Mouse (Mus musculus) midbrain, embryonic 14.5 days (tissue): ENCODE results near the gene Gm8994. TPM values are rescaled to one million over a fixed set of nuclear protein-coding genes. Genes with fewer than 3 reads are reported as not detected.

ENCODE experiments used
- polyA plus RNA-seq: library from polyadenylated mRNA; unstranded; fragments of >200 nt; fragmentation: Nextera tagmentation; extraction: Ambion mirVana; gene quantifications from 2 replicates; pipeline ENCODE4 v1.2.1, GENCODE M21; 2014

Gene Gm8994
- polyA plus RNA-seq, 1 experiment from 2014 or later, result not detected

Other genes starting within 250 kb of the Gm8994 start
- gene Grin2b, start 154.0 kb upstream of the Gm8994 start, polyA plus RNA-seq, result 41.1 and 53.9 TPM in 2 replicates
- not detected in 2 replicates for gene E330021D16Rik, start 88.0 kb downstream of the Gm8994 start, polyA plus RNA-seq
- 49.8 and 57.9 TPM in 2 replicates for gene Atf7ip, start 178.6 kb downstream of the Gm8994 start, polyA plus RNA-seq